In genomic region chr6:118087955-118088354, GRCm38 (mm10) we compare ENCODE assay signal across 9 mouse cellular contexts. TPM values are rescaled to one million over a fixed set of nuclear protein-coding genes. Genes with fewer than 3 reads are reported as not detected.
DNase-seq lines count a peak whose midpoint lies in the region; ATAC-seq lines count a peak whose summit lies in the region.
"Had no signal": no experiment of that assay in that cellular context is flagged by ENCODE, and none has a peak within 500 bp of the region (broad histone marks: within the 10 kb centered on the region; RNA-seq: fewer than 3 reads in every experiment).

No protein-coding gene starts in this region.

- WGBS in hindbrain, embryonic 11.5 days, result 65% methylated on average over 8 of the region's 8 CpGs
- WGBS in hindbrain, embryonic 10.5 days, result 51% methylated on average over 8 of the region's 8 CpGs
- 56% methylated on average over 8 of the region's 8 CpGs for WGBS in midbrain, embryonic 11.5 days
- 57% methylated on average over 8 of the region's 8 CpGs for WGBS in midbrain, embryonic 15.5 days
- WGBS in forebrain, embryonic 10.5 days, result 60% methylated on average over 8 of the region's 8 CpGs

- no peaks in the 10 kb centered on the region for H3K9me3 ChIP-seq in hindbrain, embryonic 11.5 days (ENCODE audit: control insufficient read depth, low read length)
- no peaks in the 10 kb centered on the region for H3K9me3 ChIP-seq in hindbrain, embryonic 10.5 days
- no peaks in the 10 kb centered on the region for H3K9me3 ChIP-seq in midbrain, embryonic 11.5 days (ENCODE audit: control insufficient read depth, low read length)
- H3K9me3 ChIP-seq in midbrain, embryonic 15.5 days, result no peaks in the 10 kb centered on the region
- H3K9me3 ChIP-seq in forebrain, embryonic 10.5 days, result no peaks in the 10 kb centered on the region
- H3K9me3 ChIP-seq: embryonic facial prominence, embryonic 13.5 days had no signal

- H3K4me3 ChIP-seq in hindbrain, embryonic 11.5 days (ENCODE audit: low read depth, low read length), result no peak overlapping the region
- H3K4me3 ChIP-seq in hindbrain, embryonic 10.5 days, result no peak overlapping the region
- no peak overlapping the region for H3K4me3 ChIP-seq in midbrain, embryonic 11.5 days (ENCODE audit: low read depth, low read length)
- H3K4me3 ChIP-seq in midbrain, embryonic 15.5 days, result no peak overlapping the region
- no peak overlapping the region for H3K4me3 ChIP-seq in forebrain, embryonic 10.5 days
- H3K4me3 ChIP-seq: embryonic facial prominence, embryonic 13.5 days had no signal

- no peak for ATAC-seq in hindbrain, embryonic 11.5 days (ENCODE audit: low FRiP score)
- no peak for ATAC-seq in midbrain, embryonic 11.5 days (ENCODE audit: low FRiP score)
- ATAC-seq in midbrain, embryonic 15.5 days (replicated peaks), result no peak

- H3K27ac ChIP-seq in hindbrain, embryonic 11.5 days (ENCODE audit: low read depth, low read length), result no peak overlapping the region
- H3K27ac ChIP-seq in hindbrain, embryonic 10.5 days, result no peak overlapping the region
- no peak overlapping the region for H3K27ac ChIP-seq in midbrain, embryonic 11.5 days (ENCODE audit: low read depth, low read length)
- H3K27ac ChIP-seq in midbrain, embryonic 15.5 days, result no peak overlapping the region
- H3K27ac ChIP-seq in forebrain, embryonic 10.5 days, result no peak overlapping the region
- H3K27ac ChIP-seq: embryonic facial prominence, embryonic 13.5 days had no signal

- no peaks in the 10 kb centered on the region for H3K36me3 ChIP-seq in hindbrain, embryonic 11.5 days (ENCODE audit: control insufficient read depth, insufficient read depth, low read length)
- no peaks in the 10 kb centered on the region for H3K36me3 ChIP-seq in hindbrain, embryonic 10.5 days
- H3K36me3 ChIP-seq in midbrain, embryonic 11.5 days (ENCODE audit: control insufficient read depth, insufficient read depth, low read length), result no peaks in the 10 kb centered on the region
- 0 out of 2 replicates have a peak, but pooled peaks cover 5% of the 10 kb centered on the region for H3K36me3 ChIP-seq in midbrain, embryonic 15.5 days (replicated peaks)
- no peaks in the 10 kb centered on the region for H3K36me3 ChIP-seq in forebrain, embryonic 10.5 days (replicated peaks)
- H3K36me3 ChIP-seq: embryonic facial prominence, embryonic 13.5 days had no signal

- DNase-seq in hindbrain, embryonic 11.5 days (ENCODE audit: low spot score), result peak; percentile 37
- DNase-seq in hindbrain, embryonic 10.5 days (ENCODE audit: low spot score), result no peak
- DNase-seq in midbrain, embryonic 11.5 days (ENCODE audit: low spot score, missing footprints), result peak; percentile 86
- DNase-seq in ZHBTc4 (ENCODE audit: low read depth, low spot score), result peak; percentile 69
- peak; percentile 17 for DNase-seq in naive thymus-derived CD4-positive, alpha-beta T cell, adult 2 months (ENCODE audit: low read depth)
- DNase-seq in forebrain, embryonic 10.5 days (ENCODE audit: extremely low spot score, low spot score), result no peak
- DNase-seq in Muller cell, postnatal 12 days (ENCODE audit: inconsistent ontology term), result no peak

- no peaks in the 10 kb centered on the region for H3K4me1 ChIP-seq in hindbrain, embryonic 11.5 days (replicated peaks; ENCODE audit: control insufficient read depth, insufficient read depth, low read length)
- peaks cover 6% of the 10 kb centered on the region for H3K4me1 ChIP-seq in hindbrain, embryonic 10.5 days (replicated peaks)
- H3K4me1 ChIP-seq in midbrain, embryonic 11.5 days (ENCODE audit: control insufficient read depth, insufficient read depth, low read length), result no peaks in the 10 kb centered on the region
- H3K4me1 ChIP-seq in midbrain, embryonic 15.5 days, result no peaks in the 10 kb centered on the region
- H3K4me1 ChIP-seq in forebrain, embryonic 10.5 days, result no peaks in the 10 kb centered on the region
- H3K4me1 ChIP-seq: embryonic facial prominence, embryonic 13.5 days had no signal

- no peak overlapping the region for H3K9ac ChIP-seq in hindbrain, embryonic 11.5 days (ENCODE audit: low read depth, low read length)
- H3K9ac ChIP-seq in midbrain, embryonic 11.5 days (ENCODE audit: low read length), result no peak overlapping the region
- no peak overlapping the region for H3K9ac ChIP-seq in midbrain, embryonic 15.5 days
- H3K9ac ChIP-seq: embryonic facial prominence, embryonic 13.5 days had no signal

- H3K4me2 ChIP-seq in hindbrain, embryonic 11.5 days (replicated peaks; ENCODE audit: low read depth, low read length), result no peak overlapping the region
- H3K4me2 ChIP-seq in midbrain, embryonic 11.5 days, result no peak overlapping the region
- H3K4me2 ChIP-seq in midbrain, embryonic 15.5 days, result no peak overlapping the region
- H3K4me2 ChIP-seq: embryonic facial prominence, embryonic 13.5 days had no signal

- H3K27me3 ChIP-seq in hindbrain, embryonic 11.5 days (ENCODE audit: control insufficient read depth, insufficient read depth, low read length), result no peaks in the 10 kb centered on the region
- no peaks in the 10 kb centered on the region for H3K27me3 ChIP-seq in hindbrain, embryonic 10.5 days (ENCODE audit: insufficient read depth, poor library complexity, severe bottlenecking)
- no peaks in the 10 kb centered on the region for H3K27me3 ChIP-seq in midbrain, embryonic 11.5 days (ENCODE audit: control insufficient read depth, insufficient read depth, low read length)
- no peaks in the 10 kb centered on the region for H3K27me3 ChIP-seq in midbrain, embryonic 15.5 days (replicated peaks)
- H3K27me3 ChIP-seq in forebrain, embryonic 10.5 days (ENCODE audit: poor library complexity, severe bottlenecking), result no peaks in the 10 kb centered on the region
- H3K27me3 ChIP-seq: embryonic facial prominence, embryonic 13.5 days had no signal

RNA-seq across cellular contexts. Expression of gene Csgalnact2, which starts 51.0 kb away (rescaled TPM):
- 8.7 and 11.5 TPM in 2 replicates for polyA plus RNA-seq in hindbrain, embryonic 11.5 days (2014; fragmentation: Nextera tagmentation; extraction: Ambion mirVana)
- 5.3 TPM in 2 replicates for polyA plus RNA-seq in hindbrain, embryonic 10.5 days (2016; fragmentation: Nextera tagmentation; extraction: Ambion mirVana)
- polyA plus RNA-seq in midbrain, embryonic 11.5 days (2014; fragmentation: Nextera tagmentation; extraction: Ambion mirVana), result 8.1 and 8.2 TPM in 2 replicates
- polyA plus RNA-seq in midbrain, embryonic 15.5 days (2015; fragmentation: Nextera tagmentation; extraction: Ambion mirVana), result 9.2 and 10.8 TPM in 2 replicates
- polyA plus RNA-seq in forebrain, embryonic 10.5 days (2016; fragmentation: Nextera tagmentation; extraction: Ambion mirVana), result 6.1 and 6.6 TPM in 2 replicates

Comparison
In these comparisons a context has a peak if more than half of its experiments do, and no peak if none do; other contexts are left out.
1. DNase-seq: peak in hindbrain, embryonic 11.5 days (single experiment), midbrain, embryonic 11.5 days (single experiment), ZHBTc4 (single experiment) and naive thymus-derived CD4-positive, alpha-beta T cell, adult 2 months (single experiment); none in hindbrain, embryonic 10.5 days (single experiment), forebrain, embryonic 10.5 days (single experiment) and Muller cell, postnatal 12 days (single experiment).